In the genomic region with DNA sequence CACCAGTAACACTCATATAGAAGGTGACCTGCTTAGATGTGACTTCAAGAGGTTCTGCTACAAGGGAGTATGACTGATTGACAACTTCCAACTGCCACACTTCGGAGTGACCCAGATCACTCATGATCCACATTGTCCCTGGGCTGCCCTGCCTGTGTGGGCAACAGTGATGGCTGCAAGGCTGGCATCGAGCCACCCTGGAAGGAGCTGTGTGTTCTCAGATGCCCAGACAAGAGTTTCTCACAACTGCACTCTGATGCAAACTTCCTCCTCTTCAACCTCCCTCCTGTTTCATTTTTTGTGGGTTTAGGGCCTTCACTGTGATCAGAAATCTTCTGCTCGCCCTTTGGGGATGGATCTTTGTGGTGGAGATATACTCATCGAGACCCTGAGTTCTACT, we compare ENCODE assay signal across 16 mouse cellular contexts. TPM values are rescaled to one million over a fixed set of nuclear protein-coding genes. Genes with fewer than 3 reads are reported as not detected.
"Had no signal": no experiment of that assay in that cellular context is flagged by ENCODE, and none has a peak within 500 bp of the region (broad histone marks: within the 10 kb centered on the region; RNA-seq: fewer than 3 reads in every experiment).

No protein-coding gene starts in this region.

- H3K9ac ChIP-seq: kidney, embryonic 15.5 days; limb, embryonic 15.5 days; liver, embryonic 12.5 days; lung, embryonic 14.5 days; neural tube, embryonic 15.5 days had no signal

- H3K27me3 ChIP-seq: kidney, embryonic 15.5 days; limb, embryonic 15.5 days; liver, embryonic 12.5 days; neural tube, embryonic 15.5 days had no signal

- ATAC-seq: intestine, embryonic 16.5 days; liver, embryonic 12.5 days had no signal

- H3K4me3 ChIP-seq: kidney, embryonic 15.5 days; limb, embryonic 15.5 days; liver, embryonic 12.5 days; midbrain, embryonic 10.5 days; myocyte; neural tube, embryonic 15.5 days had no signal

- H3K4me2 ChIP-seq: kidney, embryonic 15.5 days; limb, embryonic 15.5 days; liver, embryonic 12.5 days; lung, embryonic 14.5 days; neural tube, embryonic 15.5 days had no signal

- DNase-seq: kidney, adult 2 months; kidney, postnatal 14 days; layer of hippocampus, postnatal 36 days; lung, embryonic 14.5 days; lung, postnatal 10 days; lung, postnatal 4 days; midbrain, embryonic 14.5 days; right cerebral cortex, postnatal 14 days; thymus, postnatal 4 days had no signal

- H3K4me1 ChIP-seq: kidney, embryonic 15.5 days; limb, embryonic 15.5 days; liver, embryonic 12.5 days; midbrain, embryonic 10.5 days; neural tube, embryonic 15.5 days had no signal

- H3K9me3 ChIP-seq: kidney, embryonic 15.5 days; limb, embryonic 15.5 days; liver, embryonic 12.5 days; midbrain, embryonic 10.5 days; neural tube, embryonic 15.5 days had no signal

- H3K27ac ChIP-seq: kidney, embryonic 15.5 days; limb, embryonic 15.5 days; liver, embryonic 12.5 days; midbrain, embryonic 10.5 days; neural tube, embryonic 15.5 days had no signal

- H3K36me3 ChIP-seq: kidney, embryonic 15.5 days; limb, embryonic 15.5 days; liver, embryonic 12.5 days; midbrain, embryonic 10.5 days; neural tube, embryonic 15.5 days had no signal

RNA-seq across cellular contexts. Expression of a gene that starts 28.2 kb away (rescaled TPM):
- polyA plus RNA-seq: midbrain, embryonic 14.5 days; myocyte had no signal
